Mouse (Mus musculus) megakaryocyte-erythroid progenitor cell, adult 5-6 weeks (primary cell): ENCODE results near the gene Tmem150c. TPM values are rescaled to one million over a fixed set of nuclear protein-coding genes. Genes with fewer than 3 reads are reported as not detected.

Experiments
- ATAC-seq: replicated peaks from 2 replicates; pipeline ENCODE4 v1.8.0; 2016; ENCODE audit warnings: mild to moderate bottlenecking, inconsistent platforms; ENCODE audit not compliant: severe bottlenecking, poor library complexity, low FRiP score, low TSS enrichment
- total RNA-seq, 2 experiments: library from RNA; stranded (forward) in 1 of 2; stranded (reverse) in 1 of 2; fragments of 200-1000, 215-1000 nt in 1 of 2; fragments of >200 nt in 1 of 2; fragmentation: Nextera tagmentation in 1 of 2; gene quantifications; 2 replicates each; pipeline ENCODE4 v1.2.3; 2014 to 2017

Gene Tmem150c
- total RNA-seq, 2 experiments from 2014 or later, result not detected

DNA sequence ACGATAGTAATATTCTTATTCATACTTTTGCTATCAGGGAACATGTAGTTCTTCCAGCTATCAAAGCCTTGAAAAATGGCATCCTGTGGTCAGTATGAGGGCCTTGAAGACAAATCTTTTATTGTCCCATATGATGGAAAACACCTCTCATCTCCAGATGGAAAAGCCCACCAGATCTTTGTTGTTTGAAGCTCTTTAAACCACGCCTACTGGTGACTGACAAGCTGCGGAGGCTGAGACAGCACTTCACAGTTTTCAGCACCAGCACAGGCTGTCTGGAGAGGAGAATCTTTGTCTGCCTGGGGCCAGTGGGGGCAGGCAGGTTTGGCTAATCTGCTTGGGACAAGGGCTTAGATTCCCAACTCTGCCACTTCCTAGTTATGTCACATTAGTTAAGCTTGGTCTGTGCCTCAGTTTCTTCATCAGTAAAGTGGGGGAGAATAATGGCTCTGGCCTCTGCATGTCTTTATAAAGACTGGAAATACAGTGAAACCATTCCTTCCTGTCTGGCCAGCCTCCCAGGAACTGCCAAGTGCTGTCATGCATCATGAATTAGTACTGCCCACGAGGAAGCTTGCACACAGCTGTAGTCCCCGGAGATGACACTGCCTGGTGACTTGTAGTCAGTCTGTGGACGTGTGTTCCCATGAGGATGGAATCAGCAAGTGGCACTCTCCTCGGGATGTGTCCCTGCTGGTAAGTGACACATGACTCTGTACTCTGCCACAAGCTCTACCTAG is 49.9 kb downstream of the Tmem150c start:
- no peak for ATAC-seq

- no peak for ATAC-seq
Measured at GRCm38 (mm10) chr5:100108866-100109265, 50.7 kb downstream of the Tmem150c start.

DNA sequence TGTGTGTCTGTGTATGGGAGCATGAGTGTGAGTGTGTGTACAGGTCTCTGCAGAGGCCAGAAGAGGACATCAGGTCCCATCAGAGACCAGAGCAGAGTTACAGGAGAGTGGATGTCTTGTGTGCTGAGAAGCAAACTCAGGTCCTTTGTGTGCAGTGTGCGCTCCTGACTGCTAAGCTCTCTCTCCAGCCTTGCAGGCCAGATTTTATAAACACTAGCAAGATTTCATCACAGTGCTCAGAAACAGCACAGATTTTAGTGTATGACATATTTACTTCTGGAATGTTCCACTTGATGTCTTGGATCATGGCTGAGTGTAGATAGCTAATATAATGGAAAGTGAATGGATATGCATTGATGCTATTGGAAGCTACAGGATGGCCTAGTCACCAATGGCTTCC is 57.2 kb downstream of the Tmem150c start:
- no peak for ATAC-seq

GRCm38 (mm10) chr5:100097967-100098366 is 61.6 kb downstream of the Tmem150c start:
- peak; percentile 80 for ATAC-seq

GRCm38 (mm10) chr5:100096955-100097354 is 62.7 kb downstream of the Tmem150c start:
- no peak for ATAC-seq

DNA sequence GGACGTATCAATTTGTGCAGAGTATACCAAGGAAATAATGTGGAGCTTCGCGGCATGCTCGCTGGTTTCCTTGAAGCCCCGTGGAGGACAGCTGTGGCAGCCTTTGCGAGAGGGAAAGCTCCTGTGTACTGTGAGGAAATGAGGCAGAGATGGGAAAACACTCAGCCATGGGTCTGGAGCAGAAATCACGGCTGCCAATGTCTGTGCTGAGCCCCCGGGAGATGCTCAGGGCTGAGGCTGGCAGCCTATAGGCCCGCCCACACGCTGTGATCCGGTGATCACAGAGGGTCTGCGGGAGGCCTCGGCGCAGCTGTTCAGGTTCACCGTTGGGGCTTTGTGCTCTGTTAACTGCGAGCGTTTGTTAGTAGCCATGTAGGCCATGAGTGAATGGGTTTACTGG is 68.0 kb downstream of the Tmem150c start:
- no peak for ATAC-seq

GRCm38 (mm10) chr5:100091263-100091594 is 68.4 kb downstream of the Tmem150c start:
- ATAC-seq, result no peak

GRCm38 (mm10) chr5:100090515-100091262 is 68.9 kb downstream of the Tmem150c start:
- no peak for ATAC-seq

GRCm38 (mm10) chr5:100085097-100085496 is 74.5 kb downstream of the Tmem150c start:
- no peak for ATAC-seq

- no peak for ATAC-seq
Measured at GRCm38 (mm10) chr5:100083953-100084562, 75.5 kb downstream of the Tmem150c start.

- ATAC-seq, result no peak
Measured at GRCm38 (mm10) chr5:100082006-100082405, 77.6 kb downstream of the Tmem150c start.

GRCm38 (mm10) chr5:100079931-100080275 is 79.7 kb downstream of the Tmem150c start:
- ATAC-seq, result 0 out of 2 replicates have a peak, but pooled peaks have one; percentile 30

DNA sequence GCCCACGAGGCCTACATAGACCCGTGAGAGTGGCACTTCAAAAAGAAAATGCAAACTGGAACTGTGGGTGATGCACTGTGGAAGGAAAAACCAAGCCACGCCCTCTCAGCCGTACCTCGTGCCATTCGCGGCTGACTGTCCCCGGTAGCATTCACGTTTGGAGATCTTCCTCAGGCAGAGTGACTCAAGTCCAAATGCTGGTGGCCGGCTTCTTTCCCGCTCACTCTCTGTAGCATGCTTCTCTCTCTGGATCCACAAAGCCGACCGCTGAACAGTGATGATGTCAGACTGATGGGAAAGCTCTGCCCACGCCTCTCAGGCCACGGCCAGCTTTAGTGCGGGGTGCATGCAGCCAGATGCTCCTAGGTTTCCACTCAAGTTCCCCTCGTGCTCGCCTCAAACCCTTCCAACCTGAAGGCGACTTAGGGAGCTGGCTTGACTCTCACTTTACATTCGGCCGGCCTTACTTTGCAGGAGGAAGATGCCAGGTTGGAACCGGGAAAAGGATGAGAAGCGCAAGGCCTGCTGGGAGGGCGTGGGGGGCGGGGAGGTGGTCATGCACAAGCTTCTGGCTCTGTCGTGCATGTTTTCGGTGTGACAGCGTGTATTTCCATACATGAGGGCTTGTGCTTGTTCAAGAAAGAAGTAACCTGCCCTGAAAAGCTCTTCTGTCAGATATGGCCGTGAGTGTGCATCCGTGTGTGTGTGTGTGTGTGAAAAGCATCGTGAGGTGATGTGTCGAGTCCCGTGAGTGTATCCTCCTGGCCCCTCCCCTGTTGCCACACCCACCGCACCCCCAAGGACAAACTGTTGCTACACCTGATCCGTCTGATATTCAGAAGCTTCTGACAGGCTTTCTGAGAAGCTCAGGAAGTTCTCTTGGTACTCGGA is 80.3 kb downstream of the Tmem150c start:
- peak; percentile 54; the same call in 1 of the 2 replicates for ATAC-seq

DNA sequence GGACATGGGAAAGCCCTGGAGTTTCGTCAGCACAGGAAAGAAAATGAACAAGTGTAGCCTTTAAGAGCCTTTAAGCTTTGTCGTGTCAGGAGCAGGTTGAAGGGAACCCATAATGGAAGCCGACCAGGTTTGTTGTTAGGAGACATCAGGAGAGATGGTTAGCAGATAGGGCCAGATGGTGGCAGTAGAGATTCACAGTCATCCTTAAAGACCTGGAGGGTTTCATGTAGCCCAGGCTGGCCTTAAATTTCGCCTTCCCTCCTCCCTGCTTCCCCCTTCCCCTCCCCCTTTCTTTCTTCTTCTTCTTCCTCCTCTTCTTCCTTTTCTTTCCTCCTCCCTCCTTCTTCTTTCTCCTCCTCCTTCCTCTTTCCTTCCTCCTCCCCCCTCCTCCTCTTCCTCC is 85.0 kb downstream of the Tmem150c start:
- no peak for ATAC-seq

GRCm38 (mm10) chr5:100072557-100072956 is 87.1 kb downstream of the Tmem150c start:
- no peak for ATAC-seq

DNA sequence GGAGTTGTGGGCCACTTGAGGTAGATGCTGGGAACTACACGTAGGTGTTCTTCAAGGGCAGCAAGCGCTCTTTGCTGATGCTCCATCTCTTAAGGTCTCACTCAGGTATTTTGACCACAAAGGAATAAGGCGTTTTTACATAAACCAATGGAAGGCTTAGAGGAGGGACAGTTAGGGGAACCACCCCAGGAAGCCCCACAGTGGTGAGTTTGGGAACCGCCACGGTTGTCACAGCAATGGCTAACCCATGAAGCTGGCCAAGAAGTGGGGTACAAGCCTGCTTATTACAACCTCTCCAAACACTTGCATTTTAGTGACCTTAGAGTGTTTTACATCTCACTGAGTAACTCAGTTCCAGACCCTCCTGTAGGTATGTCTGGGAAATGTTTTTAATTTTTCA is 88.1 kb downstream of the Tmem150c start:
- no peak for ATAC-seq

DNA sequence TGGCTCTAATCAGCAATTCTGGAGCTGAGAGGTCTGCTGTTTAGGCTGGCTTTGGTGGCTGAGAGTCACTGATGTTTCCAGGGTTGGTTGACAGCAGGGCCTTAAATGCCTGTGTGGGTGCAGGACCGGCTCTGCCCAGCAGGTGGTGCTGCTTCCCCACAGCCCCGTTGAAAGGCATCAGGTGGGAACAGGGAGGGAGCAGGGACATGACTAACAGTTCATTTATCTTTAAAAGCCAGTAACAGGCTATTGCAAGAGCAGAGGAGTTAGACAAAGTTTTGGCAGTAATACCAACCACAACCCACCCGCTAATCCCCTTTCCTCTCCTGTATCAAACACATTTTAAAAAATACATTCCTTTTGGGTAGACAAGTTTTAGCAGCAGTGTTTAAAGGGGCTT is 89.4 kb downstream of the Tmem150c start:
- ATAC-seq, result peak; percentile 92

DNA sequence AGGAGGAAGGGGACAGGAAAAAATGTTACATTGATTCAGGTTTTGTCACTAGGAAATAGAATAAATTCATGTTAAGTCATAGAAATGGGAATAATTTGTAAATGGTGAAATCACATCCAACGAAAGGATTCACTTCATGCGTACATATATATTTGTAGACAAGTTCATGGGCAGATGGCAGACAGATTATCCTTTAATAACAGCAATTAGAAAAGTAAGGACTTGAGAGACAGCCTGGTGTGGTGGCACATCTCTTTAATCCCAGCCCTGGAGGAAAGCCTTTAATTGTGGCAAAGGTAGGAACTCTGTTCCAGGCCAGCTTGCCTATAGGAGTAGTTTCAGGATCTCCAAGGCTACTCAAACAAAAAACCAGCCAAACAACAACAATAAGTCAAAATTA is 90.1 kb downstream of the Tmem150c start:
- no peak for ATAC-seq

DNA sequence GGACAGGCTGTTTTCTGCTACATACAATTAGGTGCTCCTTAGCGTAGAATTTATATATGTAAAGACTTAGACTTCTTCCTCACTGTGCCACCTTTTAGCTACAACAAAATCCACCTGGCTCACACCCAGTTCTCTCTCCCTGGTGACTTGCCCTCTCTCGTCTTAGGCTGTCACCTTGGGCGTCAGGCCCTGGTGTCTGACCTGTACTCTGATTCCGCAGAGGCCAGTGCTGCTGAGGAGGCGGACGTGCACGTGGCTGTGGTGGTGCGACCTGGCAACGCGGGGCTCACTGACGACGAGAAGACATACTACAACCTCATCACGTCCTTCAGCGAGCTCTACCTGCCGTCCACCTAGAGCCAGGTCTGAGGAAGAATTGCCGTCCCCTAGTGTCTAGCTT is 92.0 kb downstream of the Tmem150c start:
- no peak for ATAC-seq

GRCm38 (mm10) chr5:100060876-100061275 is 98.7 kb downstream of the Tmem150c start:
- no peak for ATAC-seq
